In the genomic region with DNA sequence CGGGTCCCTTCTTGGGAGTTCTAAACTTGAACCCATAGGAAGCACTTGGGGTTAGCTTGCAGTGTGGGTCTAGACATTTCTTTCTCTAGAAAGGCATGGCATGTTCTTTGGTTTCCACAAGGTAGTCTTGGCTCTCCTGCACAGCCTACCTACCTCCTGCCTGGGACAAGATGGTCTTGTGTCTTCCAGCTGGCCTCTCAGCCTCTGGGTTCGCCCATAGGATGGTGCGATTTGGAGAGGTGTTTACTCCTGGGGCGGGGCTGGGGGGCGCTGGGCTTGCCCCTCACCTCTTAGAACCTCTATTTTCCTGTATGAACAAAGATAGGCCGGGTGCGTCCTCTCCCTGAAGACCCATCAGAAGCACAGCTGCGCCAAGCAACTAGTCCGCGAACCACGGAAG, we compare ENCODE assay signal across 9 mouse cellular contexts. TPM values are rescaled to one million over a fixed set of nuclear protein-coding genes. Genes with fewer than 3 reads are reported as not detected.
DNase-seq lines count a peak whose midpoint lies in the region; ATAC-seq and TF ChIP-seq lines count a peak whose summit lies in the region.
"Had no signal": no experiment of that assay in that cellular context is flagged by ENCODE, and none has a peak within 500 bp of the region (broad histone marks: within the 10 kb centered on the region; RNA-seq: fewer than 3 reads in every experiment).

No protein-coding gene starts in this region.

- TF ChIP-seq POLR2A in thymus, adult 2 months (IDR thresholded peaks at IDR 0.05; ENCODE audit: control insufficient read depth, extremely low read depth, insufficient read depth, low read length, poor library complexity), result no peak

- peak overlapping the region; percentile 53 for H3K4me3 ChIP-seq in heart, embryonic 12.5 days
- H3K4me3 ChIP-seq in forebrain, postnatal 0 days (ENCODE audit: low read depth, low read length), result peak overlapping the region; percentile 34
- peak overlapping the region; percentile 29 for H3K4me3 ChIP-seq in liver, postnatal 0 days (ENCODE audit: low read depth, low read length)
- H3K4me3 ChIP-seq in thymus, adult 2 months (ENCODE audit: control insufficient read depth, insufficient read depth, low read length), result no peak overlapping the region

- H3K27me3 ChIP-seq in heart, embryonic 12.5 days (replicated peaks), result 0 out of 2 replicates have a peak, but pooled peaks cover 8% of the 10 kb centered on the region
- no peaks in the 10 kb centered on the region for H3K27me3 ChIP-seq in forebrain, postnatal 0 days (ENCODE audit: insufficient read depth, low read length)
- H3K27me3 ChIP-seq in liver, postnatal 0 days (ENCODE audit: insufficient read depth, low read length), result no peaks in the 10 kb centered on the region
- H3K27me3 ChIP-seq in thymus, adult 2 months (ENCODE audit: control insufficient read depth, insufficient read depth, low read length), result no peaks in the 10 kb centered on the region

- no peak for TF ChIP-seq EP300 in liver, postnatal 0 days (IDR thresholded peaks at IDR 0.05; ENCODE audit: low read depth)

- H3K4me1 ChIP-seq in heart, embryonic 12.5 days (replicated peaks), result peaks cover 15% of the 10 kb centered on the region; the same call in 1 of the 2 replicates
- peaks cover 6% of the 10 kb centered on the region; the same call in 1 of the 2 replicates for H3K4me1 ChIP-seq in forebrain, postnatal 0 days (ENCODE audit: insufficient read depth)
- 0 out of 2 replicates have a peak, but pooled peaks cover 5% of the 10 kb centered on the region for H3K4me1 ChIP-seq in liver, postnatal 0 days (ENCODE audit: insufficient read depth)
- no peaks in the 10 kb centered on the region for H3K4me1 ChIP-seq in thymus, adult 2 months (replicated peaks; ENCODE audit: control insufficient read depth, insufficient read depth, low read length)

- ATAC-seq in heart, embryonic 12.5 days (ENCODE audit: insufficient number of reproducible peaks, low FRiP score), result no peak
- ATAC-seq in forebrain, postnatal 0 days, result peak; percentile 4
- ATAC-seq in liver, postnatal 0 days, result no peak
- ATAC-seq: inflammation-experienced regulatory T-cells, adult 6 months had no signal

- H3K27ac ChIP-seq in heart, embryonic 12.5 days (ENCODE audit: poor library complexity, severe bottlenecking), result no peak overlapping the region
- peak overlapping the region; percentile 76 for H3K27ac ChIP-seq in forebrain, postnatal 0 days (ENCODE audit: low read depth, low read length)
- no peak overlapping the region for H3K27ac ChIP-seq in liver, postnatal 0 days (ENCODE audit: low read depth)
- H3K27ac ChIP-seq in thymus, adult 2 months (ENCODE audit: control insufficient read depth, insufficient read depth, low read length), result no peak overlapping the region

- 14% methylated on average over 11 of the region's 11 CpGs for WGBS in heart, embryonic 12.5 days
- 13% methylated on average over 11 of the region's 11 CpGs for WGBS in forebrain, postnatal 0 days
- WGBS in liver, postnatal 0 days (ENCODE audit: insufficient replicate concordance), result 9% methylated on average over 11 of the region's 11 CpGs
- WGBS in thymus, adult 2 months, result 26% methylated on average over 11 of the region's 11 CpGs

- TF ChIP-seq CTCF in forebrain, postnatal 0 days (IDR thresholded peaks at IDR 0.05; ENCODE audit: low read depth), result no peak
- TF ChIP-seq CTCF in liver, postnatal 0 days (IDR thresholded peaks at IDR 0.05; ENCODE audit: low read depth), result no peak
- TF ChIP-seq CTCF in thymus, adult 2 months (IDR thresholded peaks at IDR 0.05; ENCODE audit: borderline replicate concordance, control insufficient read depth, extremely low read depth, insufficient read depth, low read length, poor library complexity), result no peak

- no peak for DNase-seq in heart, adult 9 months (ENCODE audit: low spot score in 2 of 2)
- peak; percentile 37 for DNase-seq in ES-CJ7 (ENCODE audit: low read depth, low spot score)
- no peak for DNase-seq in forebrain, postnatal 0 days
- no peak for DNase-seq in liver, postnatal 0 days
- no peak for DNase-seq in retina, embryonic 14.5 days (ENCODE audit: low spot score)
- DNase-seq in thymus, adult 2 months, result no peak
- DNase-seq in layer of hippocampus, adult 18-20 months (ENCODE audit: low spot score in 2 of 2), result no peak

- H3K9ac ChIP-seq in heart, embryonic 12.5 days, result peak overlapping the region; percentile 63
- H3K9ac ChIP-seq in forebrain, postnatal 0 days, result peak overlapping the region; percentile 39
- H3K9ac ChIP-seq in liver, postnatal 0 days (replicated peaks), result no peak overlapping the region

- H3K9me3 ChIP-seq in heart, embryonic 12.5 days (replicated peaks), result peaks cover 10% of the 10 kb centered on the region; the same call in 1 of the 2 replicates
- no peaks in the 10 kb centered on the region for H3K9me3 ChIP-seq in forebrain, postnatal 0 days (ENCODE audit: low read length)
- no peaks in the 10 kb centered on the region for H3K9me3 ChIP-seq in liver, postnatal 0 days (ENCODE audit: low read length)

- H3K36me3 ChIP-seq in heart, embryonic 12.5 days, result no peaks in the 10 kb centered on the region
- H3K36me3 ChIP-seq in forebrain, postnatal 0 days (ENCODE audit: insufficient read depth), result no peaks in the 10 kb centered on the region
- no peaks in the 10 kb centered on the region for H3K36me3 ChIP-seq in liver, postnatal 0 days (replicated peaks; ENCODE audit: insufficient read depth, low read length)
- H3K36me3 ChIP-seq in thymus, adult 2 months (ENCODE audit: control insufficient read depth, insufficient read depth, low read length), result no peaks in the 10 kb centered on the region

- H3K4me2 ChIP-seq in heart, embryonic 12.5 days, result peak overlapping the region; percentile 69
- H3K4me2 ChIP-seq in forebrain, postnatal 0 days (ENCODE audit: low read depth), result peak overlapping the region; percentile 51
- H3K4me2 ChIP-seq in liver, postnatal 0 days (ENCODE audit: low read depth, low read length), result peak overlapping the region; percentile 59

RNA-seq across cellular contexts. Expression of a gene that starts 38.8 kb away (rescaled TPM):
- 44.1 and 45.8 TPM in 2 replicates for polyA plus RNA-seq in heart, embryonic 12.5 days (2016; fragmentation: Nextera tagmentation; extraction: Ambion mirVana)
- 21.2 and 23.9 TPM in 2 replicates for total RNA-seq in forebrain, postnatal 0 days (2014; rRNA removed)
- polyA plus RNA-seq in forebrain, postnatal 0 days (2015; fragmentation: Nextera tagmentation; extraction: Ambion mirVana), result 48.0 and 51.1 TPM in 2 replicates
- 17.2 and 18.2 TPM in 2 replicates for polyA plus RNA-seq in liver, postnatal 0 days (2015; fragmentation: Nextera tagmentation; extraction: Ambion mirVana)
- 20.6 and 23.1 TPM in 2 replicates for polyA plus RNA-seq in thymus, adult 2 months (2012; rRNA removed)
- 10 to 100 TPM; 28.0 to 28.8 TPM for total RNA-seq in layer of hippocampus, adult 18-20 months (2021)

RNA-seq across cellular contexts. Expression of a gene that starts 57.4 kb away (rescaled TPM):
- polyA plus RNA-seq in heart, embryonic 12.5 days (2016; fragmentation: Nextera tagmentation; extraction: Ambion mirVana), result 0.36 TPM in 1 of 2 replicates, not detected in the other
- total RNA-seq in forebrain, postnatal 0 days (2014; rRNA removed), result 0.19 TPM in 1 of 2 replicates, not detected in the other
- not detected in 2 replicates for polyA plus RNA-seq in forebrain, postnatal 0 days (2015; fragmentation: Nextera tagmentation; extraction: Ambion mirVana)
- polyA plus RNA-seq in liver, postnatal 0 days (2015; fragmentation: Nextera tagmentation; extraction: Ambion mirVana), result not detected in 2 replicates
- polyA plus RNA-seq in thymus, adult 2 months (2012; rRNA removed), result 3.9 and 5.2 TPM in 2 replicates
- total RNA-seq in layer of hippocampus, adult 18-20 months (2021), result not detected
